In the genomic region with DNA sequence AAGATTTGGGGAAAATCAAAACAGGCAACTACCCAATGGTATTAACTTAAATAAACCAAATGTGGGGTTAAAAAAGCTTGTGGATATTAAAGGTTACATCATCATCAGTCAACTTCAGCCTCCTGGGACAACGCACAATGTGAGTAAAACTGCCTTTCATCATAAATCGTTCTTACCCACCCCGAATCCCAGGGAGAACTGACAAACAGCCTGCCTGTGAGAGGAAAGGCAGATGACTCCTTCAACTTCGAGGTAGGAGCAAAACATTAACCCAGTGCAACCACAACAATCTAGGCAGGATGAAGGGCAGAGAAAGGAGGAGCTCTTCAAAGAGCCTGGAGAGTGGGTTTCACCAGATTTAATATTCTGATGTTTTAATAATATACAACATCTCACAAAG, we compare ENCODE assay signal across 19 mouse cellular contexts.
DNase-seq lines count a peak whose midpoint lies in the region; ATAC-seq and TF ChIP-seq lines count a peak whose summit lies in the region.
"Had no signal": no experiment of that assay in that cellular context is flagged by ENCODE, and none has a peak within 500 bp of the region (broad histone marks: within the 10 kb centered on the region; RNA-seq: fewer than 3 reads in every experiment).

No protein-coding gene starts in this region.

- peak overlapping the region; percentile 35 for H3K27ac ChIP-seq in gastrocnemius, adult 2 months
- H3K27ac ChIP-seq in liver, adult 2 months (replicated peaks; ENCODE audit: insufficient read depth, low read depth, low read length) = no peak overlapping the region
- no peak overlapping the region for H3K27ac ChIP-seq in liver, embryonic 12.5 days
- H3K27ac ChIP-seq in hindbrain, embryonic 12.5 days = no peak overlapping the region
- H3K27ac ChIP-seq: embryonic facial prominence, embryonic 13.5 days; forebrain, embryonic 12.5 days; heart, embryonic 13.5 days; hindbrain, embryonic 13.5 days; hindbrain, postnatal 0 days had no signal

- H3K27me3 ChIP-seq in liver, adult 2 months (ENCODE audit: control insufficient read depth, insufficient read depth, low read length) = no peaks in the 10 kb centered on the region
- H3K27me3 ChIP-seq in liver, embryonic 12.5 days (replicated peaks) = no peaks in the 10 kb centered on the region
- H3K27me3 ChIP-seq in hindbrain, embryonic 12.5 days = no peaks in the 10 kb centered on the region
- H3K27me3 ChIP-seq: embryonic facial prominence, embryonic 13.5 days; forebrain, embryonic 12.5 days; heart, embryonic 13.5 days; hindbrain, embryonic 13.5 days had no signal

- H3K4me2 ChIP-seq in liver, embryonic 12.5 days = no peak overlapping the region
- H3K4me2 ChIP-seq in hindbrain, embryonic 12.5 days (replicated peaks) = no peak overlapping the region
- H3K4me2 ChIP-seq: embryonic facial prominence, embryonic 13.5 days; forebrain, embryonic 12.5 days; heart, embryonic 13.5 days; hindbrain, embryonic 13.5 days had no signal

- no peak for TF ChIP-seq CTCF in gastrocnemius, adult 2 months (IDR thresholded peaks at IDR 0.05)
- no peak for TF ChIP-seq CTCF in liver, adult 2 months (IDR thresholded peaks at IDR 0.05; ENCODE audit: low read depth, low read length)

- H3K9me3 ChIP-seq in liver, embryonic 12.5 days (replicated peaks) = no peaks in the 10 kb centered on the region
- H3K9me3 ChIP-seq in hindbrain, embryonic 12.5 days (replicated peaks) = no peaks in the 10 kb centered on the region
- H3K9me3 ChIP-seq: embryonic facial prominence, embryonic 13.5 days; forebrain, embryonic 12.5 days; heart, embryonic 13.5 days; hindbrain, embryonic 13.5 days had no signal

- DNase-seq in adrenal gland, postnatal 10 days = peak; percentile 15
- DNase-seq in adrenal gland, postnatal 25 days = no peak
- DNase-seq in gastrocnemius, adult 2 months = no peak
- DNase-seq in gastrocnemius, postnatal 4 days (ENCODE audit: low spot score in 2 of 2) = no peak
- DNase-seq in liver, adult 2 months (ENCODE audit: extremely low read depth, low read depth, low spot score) = peak; percentile 43
- DNase-seq: cerebellum, adult 11 months; cerebellum, adult 8-10 months; cerebellum, postnatal 25 days; gastrocnemius, postnatal 14 days; heart, postnatal 4 days had no signal

- no peaks in the 10 kb centered on the region for H3K79me2 ChIP-seq in liver, adult 2 months (ENCODE audit: control insufficient read depth, insufficient read depth, low read length)

- no peak for ATAC-seq in liver, embryonic 12.5 days
- ATAC-seq in hindbrain, embryonic 12.5 days (ENCODE audit: low FRiP score) = no peak
- ATAC-seq: activated CD4-positive, CD25-positive, alpha-beta regulatory T cell, adult 4 months; forebrain, embryonic 16.5 days; hindbrain, postnatal 0 days had no signal

- no peak overlapping the region for H3K9ac ChIP-seq in liver, adult 2 months (ENCODE audit: low read depth, low read length)
- H3K9ac ChIP-seq in liver, embryonic 12.5 days = no peak overlapping the region
- no peak overlapping the region for H3K9ac ChIP-seq in hindbrain, embryonic 12.5 days
- H3K9ac ChIP-seq: embryonic facial prominence, embryonic 13.5 days; forebrain, embryonic 12.5 days; heart, embryonic 13.5 days; hindbrain, embryonic 13.5 days had no signal

- no peak for TF ChIP-seq POLR2A in liver, adult 2 months (IDR thresholded peaks at IDR 0.05; ENCODE audit: extremely low read depth, insufficient read depth, low read length)

- H3K4me1 ChIP-seq in liver, adult 2 months (ENCODE audit: control insufficient read depth, insufficient read depth, low read length) = peaks cover 15% of the 10 kb centered on the region
- no peaks in the 10 kb centered on the region for H3K4me1 ChIP-seq in liver, embryonic 12.5 days
- no peaks in the 10 kb centered on the region for H3K4me1 ChIP-seq in hindbrain, embryonic 12.5 days
- H3K4me1 ChIP-seq: forebrain, embryonic 12.5 days; hindbrain, embryonic 13.5 days had no signal

- no peaks in the 10 kb centered on the region for H3K36me3 ChIP-seq in liver, adult 2 months (ENCODE audit: control insufficient read depth, insufficient read depth, low read length)
- H3K36me3 ChIP-seq in liver, embryonic 12.5 days = no peaks in the 10 kb centered on the region
- no peaks in the 10 kb centered on the region for H3K36me3 ChIP-seq in hindbrain, embryonic 12.5 days
- H3K36me3 ChIP-seq: embryonic facial prominence, embryonic 13.5 days; forebrain, embryonic 12.5 days; heart, embryonic 13.5 days; hindbrain, embryonic 13.5 days had no signal

- no peak overlapping the region for H3K4me3 ChIP-seq in gastrocnemius, adult 2 months
- no peak overlapping the region for H3K4me3 ChIP-seq in liver, adult 2 months (ENCODE audit: insufficient read depth, low read depth, low read length)
- H3K4me3 ChIP-seq in liver, embryonic 12.5 days = no peak overlapping the region
- H3K4me3 ChIP-seq in hindbrain, embryonic 12.5 days = no peak overlapping the region
- H3K4me3 ChIP-seq: embryonic facial prominence, embryonic 13.5 days; forebrain, embryonic 12.5 days; heart, embryonic 13.5 days; hindbrain, embryonic 13.5 days had no signal

- 18% methylated on average over 4 of the region's 4 CpGs for WGBS in liver, adult 2 months
- WGBS in liver, embryonic 12.5 days (ENCODE audit: insufficient replicate concordance) = 46% methylated on average over 4 of the region's 4 CpGs
- whole genome bisulfite sequencing in hindbrain, embryonic 12.5 days = 51% methylated on average over 4 of the region's 4 CpGs

- intact Hi-C loops in gastrocnemius, adult 2 months (cut with DNase I) = no loop called here

Comparison
In these comparisons a context has a peak if more than half of its experiments do, and no peak if none do; other contexts are left out.
1. DNase-seq: peak in adrenal gland, postnatal 10 days (single experiment) and liver, adult 2 months (single experiment); none in adrenal gland, postnatal 25 days (single experiment), gastrocnemius, adult 2 months (single experiment) and gastrocnemius, postnatal 4 days (0 of 2).